Mouse (Mus musculus) spleen, adult 12 weeks (tissue): ENCODE measurements around the gene Actr5.

Experiments
- DNase-seq: peaks from one replicate; pipeline ENCODE4 v3.0.0; 2022; ENCODE audit warnings: low spot score

Actr5 gene

GRCm38 (mm10) chr2:158624718-158625222 lies at the start of gene Actr5:
Actr5 (plus strand) TSS chr2:158624888.
- peak; percentile 90 for DNase-seq

DNA sequence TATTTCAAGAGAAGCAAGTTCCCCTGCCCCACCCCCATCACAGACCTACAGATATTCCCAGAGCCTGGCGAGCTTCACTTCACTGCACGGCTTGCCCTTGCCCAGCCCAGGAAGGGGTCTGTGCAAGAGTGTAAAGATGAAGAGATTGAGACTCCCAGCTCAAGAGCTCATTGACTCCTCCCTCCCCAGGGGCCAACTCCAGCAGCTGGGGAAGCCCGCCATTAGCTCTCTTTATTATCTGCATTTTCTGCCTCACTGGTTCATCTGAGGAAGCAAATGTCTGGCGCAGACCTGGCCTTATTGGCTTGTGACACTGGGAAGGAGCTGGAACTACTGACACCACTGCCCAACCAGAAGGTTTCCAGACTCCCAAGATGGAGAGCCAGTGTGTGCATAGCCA lies 44.7 kb upstream of the Actr5 start:
- no peak for DNase-seq

DNA sequence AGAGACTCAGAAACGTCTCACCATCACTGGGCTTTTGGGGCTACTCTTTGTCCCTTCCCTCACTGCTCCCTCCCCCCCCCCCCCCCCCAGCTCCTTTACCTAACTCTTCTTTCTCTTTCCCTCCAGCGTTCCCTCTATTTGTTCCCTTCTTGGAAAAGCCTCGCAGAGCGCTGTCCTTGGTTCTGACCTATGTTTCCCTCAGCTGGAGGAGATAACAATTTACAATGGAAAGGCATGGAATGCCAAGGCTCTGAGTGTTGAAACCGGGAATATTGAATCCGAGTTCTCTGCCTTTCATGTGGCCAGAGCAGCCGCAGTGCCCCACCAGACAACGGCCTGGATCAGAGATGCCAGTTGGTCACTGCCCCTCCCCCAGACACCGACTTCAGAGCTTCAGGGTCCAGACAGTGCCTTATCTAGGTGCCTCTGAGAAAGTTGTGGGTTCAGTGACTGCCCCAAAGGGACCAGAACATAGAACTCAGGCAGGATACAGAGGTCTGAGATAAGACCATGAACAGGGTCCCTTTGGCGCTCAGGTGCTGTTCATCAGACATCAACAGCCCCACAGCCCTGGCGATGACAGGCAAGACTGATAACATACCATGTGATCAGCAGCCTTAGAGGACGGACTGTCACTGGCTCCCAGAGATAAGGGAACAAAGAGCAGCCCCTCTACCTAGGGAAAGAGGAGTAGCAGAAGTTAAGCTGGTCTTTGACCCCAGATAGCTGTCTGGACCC lies 39.9 kb upstream of the Actr5 start:
- no peak for DNase-seq

DNA sequence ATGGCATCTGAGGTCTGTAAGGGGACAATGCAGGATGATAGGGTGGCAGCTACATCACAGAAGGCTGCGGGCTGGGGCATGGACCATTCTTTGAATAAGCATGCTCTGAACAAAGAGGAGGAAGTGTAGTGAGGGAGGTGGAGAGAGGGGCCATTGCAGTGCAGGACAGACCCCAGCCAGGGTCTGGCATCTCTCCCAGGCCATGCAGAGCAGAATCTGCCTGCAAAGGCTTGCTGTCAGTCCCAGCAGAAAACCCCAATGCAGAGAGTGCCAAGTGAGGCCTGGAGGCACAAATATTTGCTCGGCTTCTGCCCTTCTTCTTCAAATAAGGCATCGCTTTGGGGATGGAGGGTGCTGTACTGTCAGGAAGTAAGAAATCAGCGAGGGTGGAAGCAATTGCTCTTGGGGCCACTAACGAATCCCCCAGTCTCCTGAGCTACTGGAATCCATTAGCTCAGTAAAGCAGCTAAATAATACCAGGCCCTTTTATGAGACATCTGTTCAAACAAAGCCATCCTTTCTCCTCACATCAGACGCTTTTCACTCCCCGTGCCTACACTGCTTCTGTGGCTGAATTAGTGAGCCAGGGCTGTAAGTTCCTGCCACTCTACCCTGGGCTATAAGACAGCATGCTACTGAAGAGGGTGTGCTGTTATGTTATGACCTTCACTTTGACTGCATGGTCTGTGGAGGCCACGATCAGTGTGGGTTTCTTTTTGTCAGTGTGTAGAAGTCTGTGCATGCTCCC lies 36.0 kb upstream of the Actr5 start:
- no peak for DNase-seq

- no peak for DNase-seq
These were observed 34.2 kb upstream of the Actr5 start for GRCm38 (mm10) chr2:158590495-158590894.

GRCm38 (mm10) chr2:158591286-158591685 lies 33.4 kb upstream of the Actr5 start:
- no peak for DNase-seq

GRCm38 (mm10) chr2:158593371-158593770 lies 31.3 kb upstream of the Actr5 start:
- DNase-seq, result no peak

DNA sequence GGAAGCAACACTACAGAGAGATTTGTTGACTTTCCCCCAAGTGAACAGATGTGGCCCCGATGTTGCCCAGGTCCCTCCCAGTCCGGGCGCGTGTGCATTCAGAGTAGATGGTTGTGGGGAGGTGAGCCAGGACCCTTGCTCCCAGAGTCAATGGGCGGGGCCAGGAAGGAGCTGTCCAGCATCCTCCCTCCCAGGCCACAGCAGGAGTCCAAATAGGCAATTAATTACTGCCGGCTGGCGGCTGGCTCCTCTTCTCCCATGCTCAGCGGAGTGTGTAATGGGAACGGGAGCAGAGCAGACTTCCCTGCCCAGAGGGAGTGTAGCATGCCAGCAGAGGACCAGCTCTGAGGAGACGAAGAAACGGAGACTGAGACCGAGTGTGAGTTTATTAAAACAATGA lies 29.6 kb upstream of the Actr5 start:
- no peak for DNase-seq

DNA sequence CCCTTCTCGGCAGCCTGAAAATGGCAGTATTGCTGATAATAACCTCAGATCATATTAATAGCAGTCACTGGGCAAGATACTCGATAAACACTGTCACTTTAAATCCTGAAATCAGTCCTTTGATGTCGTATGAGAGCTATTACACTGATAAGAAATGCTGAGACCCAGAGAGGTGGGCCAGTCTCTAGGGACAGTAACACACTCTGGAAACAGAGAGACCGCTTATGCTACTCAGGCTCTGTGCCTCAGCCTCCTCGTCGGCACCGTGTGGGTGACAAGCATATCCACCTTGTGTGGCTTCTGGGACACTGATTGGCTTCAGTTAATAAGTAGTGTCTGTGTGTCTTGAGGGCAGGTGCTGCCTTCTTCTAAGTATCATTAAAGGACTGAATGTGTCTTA lies 29.1 kb upstream of the Actr5 start:
- DNase-seq, result no peak

GRCm38 (mm10) chr2:158596803-158597202 lies 27.9 kb upstream of the Actr5 start:
- no peak for DNase-seq

DNA sequence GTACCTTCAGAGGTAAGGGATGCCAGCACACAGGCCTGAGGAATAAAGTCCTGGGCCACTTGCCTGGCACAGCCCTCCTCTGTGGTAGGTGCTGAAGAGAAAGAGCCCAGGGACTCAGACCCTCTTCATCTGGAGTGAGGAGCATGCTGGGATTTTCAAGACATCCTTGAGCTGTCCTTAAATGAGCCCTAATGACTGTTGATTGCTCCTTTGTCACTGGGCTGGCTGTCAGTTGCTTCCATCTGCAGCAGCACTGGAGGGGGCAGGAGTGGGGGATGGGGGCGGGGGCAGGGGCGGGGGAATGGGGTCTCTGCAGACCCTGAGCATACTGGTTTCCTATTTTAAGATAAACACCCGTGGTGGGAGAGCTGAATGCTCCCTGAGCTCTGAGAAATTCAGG lies 24.2 kb upstream of the Actr5 start:
- DNase-seq, result no peak

- DNase-seq, result no peak
These were observed 23.4 kb upstream of the Actr5 start for GRCm38 (mm10) chr2:158601326-158601725.

GRCm38 (mm10) chr2:158602663-158603062 lies 22.0 kb upstream of the Actr5 start:
- no peak for DNase-seq

DNA sequence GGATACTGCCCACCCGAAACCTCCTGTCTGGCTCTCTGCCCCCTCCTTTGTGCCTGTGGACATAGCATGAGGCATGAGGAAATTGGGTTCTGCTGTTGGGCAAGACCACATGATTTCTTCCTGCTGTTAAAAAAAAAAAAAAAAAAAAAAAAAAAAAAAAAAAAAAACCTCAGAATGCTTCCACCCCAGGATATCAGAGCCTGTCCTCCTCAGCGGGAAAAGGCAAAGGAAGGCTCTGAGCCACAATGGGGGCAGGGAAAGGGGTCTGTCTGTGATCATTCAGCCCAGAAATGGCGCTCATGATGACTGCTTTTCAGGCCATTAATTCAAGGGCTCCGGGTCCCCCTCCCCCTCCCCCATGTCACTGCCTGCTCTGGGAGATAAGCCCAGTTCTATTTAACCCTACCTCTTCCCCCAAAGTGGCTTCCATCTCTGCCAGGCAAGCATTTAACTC lies 18.1 kb upstream of the Actr5 start:
- no peak for DNase-seq

- no peak for DNase-seq
These were observed 15.0 kb upstream of the Actr5 start for GRCm38 (mm10) chr2:158609681-158610080.

GRCm38 (mm10) chr2:158610488-158611325 lies 14.0 kb upstream of the Actr5 start, which contains the start of gene Slc32a1:
Slc32a1 (plus strand) TSS chr2:158610767.
- DNase-seq, result no peak

GRCm38 (mm10) chr2:158611326-158611719 lies 13.4 kb upstream of the Actr5 start:
- no peak for DNase-seq

GRCm38 (mm10) chr2:158611726-158612670 lies 12.7 kb upstream of the Actr5 start:
- no peak for DNase-seq

GRCm38 (mm10) chr2:158612671-158613250 lies 11.9 kb upstream of the Actr5 start:
- DNase-seq, result no peak

DNA sequence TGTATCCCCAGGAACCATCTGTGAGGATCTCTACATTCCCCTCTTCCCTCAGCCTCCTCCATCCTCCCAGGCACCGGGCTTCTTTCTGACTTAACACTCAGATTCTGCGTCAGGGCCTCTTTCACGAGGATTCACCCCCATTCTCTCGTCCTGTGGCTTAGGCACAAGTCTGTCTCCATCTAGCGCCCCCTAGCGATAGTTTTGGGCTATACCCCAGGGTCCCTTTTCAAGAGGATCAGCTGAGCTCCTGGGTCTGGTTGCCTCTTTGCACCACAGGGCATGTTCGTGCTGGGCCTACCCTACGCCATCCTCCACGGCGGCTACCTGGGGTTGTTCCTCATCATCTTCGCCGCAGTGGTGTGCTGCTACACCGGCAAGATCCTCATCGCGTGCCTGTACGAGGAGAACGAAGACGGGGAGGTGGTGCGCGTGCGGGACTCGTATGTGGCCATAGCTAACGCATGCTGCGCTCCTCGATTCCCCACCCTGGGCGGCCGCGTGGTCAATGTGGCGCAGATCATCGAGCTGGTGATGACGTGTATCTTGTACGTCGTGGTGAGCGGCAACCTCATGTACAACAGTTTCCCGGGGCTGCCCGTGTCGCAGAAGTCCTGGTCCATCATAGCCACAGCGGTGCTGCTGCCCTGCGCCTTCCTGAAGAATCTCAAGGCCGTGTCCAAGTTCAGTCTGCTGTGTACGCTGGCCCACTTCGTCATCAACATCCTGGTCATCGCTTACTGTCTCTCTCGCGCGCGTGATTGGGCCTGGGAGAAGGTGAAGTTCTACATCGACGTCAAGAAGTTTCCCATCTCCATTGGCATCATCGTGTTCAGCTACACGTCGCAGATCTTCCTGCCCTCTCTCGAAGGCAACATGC lies 10.9 kb upstream of the Actr5 start:
- DNase-seq, result peak; percentile 50
